Mouse (Mus musculus) adrenal gland, adult 18-20 months (tissue): ENCODE measurements at regions not wholly inside any gene's neighbourhood (a gene's known extent, or its start where the extent isn't known, plus 50 kb on each side); places are given as distances from the start of the nearest gene placed in this dataset.
"Not testable (repeated sequence)": the region's sequence is repeated elsewhere in the genome, so short reads cannot be mapped to it uniquely, and the experiment has no call there.

Experiments used
- DNase-seq, 2 experiments: peaks; one replicate each; pipeline ENCODE4 v3.0.0; 2021 to 2022; ENCODE audit warnings: low spot score in 2 of 2

DNA sequence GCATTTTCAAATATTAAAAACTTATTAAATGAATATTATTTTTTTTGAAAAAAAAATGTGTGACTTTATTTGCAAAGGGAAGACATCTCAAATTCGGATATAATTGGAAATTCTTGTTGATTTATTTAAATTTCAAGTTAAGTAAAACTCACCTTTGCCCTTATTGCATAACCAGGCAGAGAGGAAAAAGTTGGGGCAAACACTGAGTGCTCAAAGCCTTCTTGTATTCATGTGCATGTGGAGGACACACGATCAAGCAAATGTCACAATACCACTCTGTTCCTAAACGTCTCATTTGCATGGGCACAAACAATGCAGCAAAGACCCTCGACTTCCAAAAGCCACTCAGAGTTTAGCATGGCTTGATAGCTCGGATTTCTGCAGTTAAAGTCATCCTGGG is 275.1 kb downstream of the Hace1 start:
- DNase-seq: no peak

DNA sequence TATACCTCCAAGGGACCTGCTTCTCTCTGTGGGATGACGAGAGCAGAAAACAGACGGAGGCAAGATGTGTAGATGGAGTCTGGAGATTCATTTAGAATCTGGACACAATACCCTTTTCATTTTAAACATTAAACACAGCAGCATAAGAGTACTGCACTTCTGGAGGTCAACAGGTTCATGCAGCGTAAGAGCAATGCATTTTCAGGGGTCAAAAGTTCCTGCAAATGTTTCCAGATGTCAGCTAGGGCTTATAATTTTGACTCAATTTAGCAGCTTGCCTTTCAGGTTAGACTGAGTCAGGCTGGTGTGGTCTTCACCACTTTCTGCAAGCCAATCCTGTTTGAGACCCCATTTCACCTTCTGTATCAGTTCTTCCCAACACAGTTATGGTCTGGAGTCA is 277.9 kb downstream of the Hace1 start:
- no peak for DNase-seq

DNA sequence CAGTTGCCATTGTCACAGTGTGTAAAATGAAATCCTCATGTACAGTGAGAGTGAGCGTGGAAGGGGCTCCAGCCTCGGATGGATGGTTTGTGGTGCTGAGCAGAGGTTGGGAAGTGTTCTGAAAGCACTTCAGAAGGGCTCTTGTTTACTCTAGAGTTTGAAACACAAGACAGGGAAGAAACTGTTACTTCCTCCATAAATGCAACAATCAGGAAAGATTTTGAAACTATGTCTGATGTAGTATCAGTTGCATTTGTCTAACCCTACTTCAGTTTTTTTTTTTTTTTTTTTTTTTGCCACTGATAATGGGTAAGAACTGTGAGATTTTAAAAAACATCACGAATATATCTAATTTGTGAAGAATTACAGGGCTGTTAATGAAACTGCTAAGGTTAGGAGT is 281.5 kb downstream of the Hace1 start:
- DNase-seq: no peak

DNA sequence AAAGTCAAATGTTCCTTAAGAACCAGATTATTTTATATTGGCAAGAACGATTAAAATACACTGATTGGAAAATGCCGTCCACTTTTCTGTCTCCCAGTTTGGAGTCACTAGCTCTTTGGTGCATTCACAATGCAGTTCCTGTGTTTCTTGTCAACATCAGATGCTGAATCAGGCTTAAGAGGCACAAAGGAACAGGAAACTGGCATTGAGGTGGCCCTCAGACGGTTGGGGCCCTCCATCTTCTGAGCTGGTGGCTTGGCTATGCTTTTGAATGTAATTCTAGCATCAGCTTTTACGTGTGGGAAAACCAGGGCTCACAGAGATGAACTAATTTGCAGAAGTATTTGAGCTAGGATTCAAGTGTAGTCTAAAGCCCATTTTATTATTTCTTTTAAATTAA is 282.3 kb downstream of the Hace1 start:
- DNase-seq: no peak

DNA sequence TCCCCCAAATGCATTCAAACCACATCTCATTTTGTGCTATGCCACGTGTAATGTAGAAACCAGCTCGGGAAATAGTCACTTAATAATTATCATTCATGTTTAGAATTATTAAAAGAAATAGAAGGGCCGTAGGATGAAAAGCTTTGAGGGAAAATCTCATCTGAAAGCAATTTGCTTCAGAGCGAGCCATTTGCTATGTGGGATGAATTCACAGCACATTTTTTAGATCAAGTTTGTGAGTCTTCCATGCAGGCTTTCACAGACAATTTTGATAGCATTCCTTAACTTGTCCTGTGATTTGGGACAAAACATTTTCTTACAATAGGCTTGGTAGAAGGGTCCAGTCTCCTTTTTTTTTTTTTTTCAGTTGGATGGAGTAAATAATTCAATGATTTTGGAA is 283.1 kb downstream of the Hace1 start:
- DNase-seq: no peak

DNA sequence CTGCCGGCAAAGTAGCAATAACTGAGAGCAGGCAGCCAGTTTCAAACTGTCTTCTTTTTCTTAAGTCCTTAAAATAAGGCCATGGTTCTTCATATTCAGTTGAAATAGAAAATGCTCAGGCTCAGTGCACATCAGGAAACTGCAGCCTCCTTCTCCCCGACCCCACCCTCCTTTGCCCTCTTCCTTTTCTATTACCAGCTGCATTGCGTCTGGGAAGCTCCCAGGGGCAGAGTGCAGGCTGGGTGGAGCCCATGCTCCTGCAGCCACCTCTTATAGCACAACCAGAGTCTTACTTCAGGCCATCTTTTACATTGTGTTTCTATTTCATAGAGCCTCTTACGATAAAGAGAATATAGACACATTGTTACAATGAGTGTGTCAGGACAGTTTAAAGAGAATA is 288.2 kb downstream of the Hace1 start:
- no peak for DNase-seq

DNA sequence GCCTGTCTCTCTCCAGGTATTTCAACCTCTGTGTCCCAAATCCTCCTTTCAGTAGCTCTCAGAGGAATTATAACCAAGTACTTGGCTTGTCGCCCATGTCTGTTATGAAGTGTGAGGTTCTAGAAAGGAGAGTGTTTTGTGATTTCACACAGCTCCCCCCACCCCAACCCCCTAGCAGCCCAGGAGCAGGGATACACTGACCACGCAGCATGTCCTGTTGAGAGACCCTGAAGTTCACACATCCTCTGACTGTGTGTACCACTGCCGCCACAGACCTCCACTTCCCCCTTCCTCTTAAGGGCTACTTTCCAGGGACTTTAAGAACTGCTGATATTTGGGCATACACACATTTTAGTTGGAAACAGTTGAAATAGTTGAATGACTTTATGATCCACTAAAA is 289.2 kb downstream of the Hace1 start:
- DNase-seq: no peak

DNA sequence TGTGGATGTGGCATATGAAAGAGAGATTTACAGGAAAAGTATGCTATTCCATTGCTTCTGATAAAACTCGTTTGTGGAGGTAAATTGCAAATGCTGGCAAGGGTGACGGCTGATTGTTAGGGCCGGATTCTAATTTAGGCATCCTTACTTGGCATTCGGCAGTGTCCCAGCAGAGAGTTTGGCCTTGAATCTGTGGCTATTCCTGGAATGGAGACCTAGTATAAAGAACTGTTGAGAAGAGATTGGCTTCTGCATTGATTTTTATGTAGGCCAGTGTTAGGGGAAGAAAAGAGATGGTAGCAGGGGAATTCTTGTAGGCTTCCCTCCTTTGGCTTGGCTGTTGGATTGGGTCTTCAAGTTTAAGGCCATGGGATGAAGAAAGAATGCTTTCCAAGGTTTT is 293.4 kb downstream of the Hace1 start:
- DNase-seq: no peak

DNA sequence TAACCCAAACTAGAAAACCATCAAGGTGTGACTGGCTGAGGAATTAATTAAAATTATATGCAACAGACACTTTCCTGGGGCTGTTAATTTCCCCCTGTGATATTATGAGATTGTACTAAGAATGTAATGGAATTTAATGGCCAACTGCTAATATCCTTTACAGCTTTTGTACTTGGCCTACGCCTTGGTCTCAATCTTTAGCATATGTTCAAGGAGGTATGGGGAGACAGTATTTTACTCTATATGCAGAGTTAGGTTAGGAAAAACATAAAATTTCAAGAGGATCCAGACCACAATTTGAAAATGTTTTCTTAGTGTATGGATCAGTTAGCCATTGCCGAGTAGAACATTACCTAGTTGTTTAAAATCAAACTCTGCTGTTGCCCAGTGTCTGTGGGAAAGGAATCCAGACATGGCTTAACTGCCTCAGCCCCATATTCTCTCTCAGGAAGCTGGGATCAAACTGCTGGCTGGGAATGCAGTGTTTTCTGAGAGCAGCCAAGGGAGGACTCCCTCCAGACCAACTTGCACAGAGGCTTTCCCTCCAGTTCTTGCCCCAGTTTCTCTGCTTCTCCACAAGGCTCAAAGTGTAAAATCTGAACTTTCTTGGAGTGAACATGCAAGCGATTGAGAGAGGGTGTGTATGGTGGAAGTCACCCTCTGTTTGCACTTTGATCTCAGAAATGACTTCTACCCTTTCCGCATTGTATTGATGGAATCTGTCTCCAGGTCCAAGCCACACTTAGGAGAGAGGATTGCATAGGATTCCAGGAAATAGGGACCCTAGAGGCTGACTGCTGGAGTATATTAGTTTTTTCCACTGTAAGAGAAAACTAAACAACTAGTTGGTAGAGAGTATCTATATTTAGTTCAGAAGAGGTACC is 294.6 kb downstream of the Hace1 start:
- no peak for DNase-seq

DNA sequence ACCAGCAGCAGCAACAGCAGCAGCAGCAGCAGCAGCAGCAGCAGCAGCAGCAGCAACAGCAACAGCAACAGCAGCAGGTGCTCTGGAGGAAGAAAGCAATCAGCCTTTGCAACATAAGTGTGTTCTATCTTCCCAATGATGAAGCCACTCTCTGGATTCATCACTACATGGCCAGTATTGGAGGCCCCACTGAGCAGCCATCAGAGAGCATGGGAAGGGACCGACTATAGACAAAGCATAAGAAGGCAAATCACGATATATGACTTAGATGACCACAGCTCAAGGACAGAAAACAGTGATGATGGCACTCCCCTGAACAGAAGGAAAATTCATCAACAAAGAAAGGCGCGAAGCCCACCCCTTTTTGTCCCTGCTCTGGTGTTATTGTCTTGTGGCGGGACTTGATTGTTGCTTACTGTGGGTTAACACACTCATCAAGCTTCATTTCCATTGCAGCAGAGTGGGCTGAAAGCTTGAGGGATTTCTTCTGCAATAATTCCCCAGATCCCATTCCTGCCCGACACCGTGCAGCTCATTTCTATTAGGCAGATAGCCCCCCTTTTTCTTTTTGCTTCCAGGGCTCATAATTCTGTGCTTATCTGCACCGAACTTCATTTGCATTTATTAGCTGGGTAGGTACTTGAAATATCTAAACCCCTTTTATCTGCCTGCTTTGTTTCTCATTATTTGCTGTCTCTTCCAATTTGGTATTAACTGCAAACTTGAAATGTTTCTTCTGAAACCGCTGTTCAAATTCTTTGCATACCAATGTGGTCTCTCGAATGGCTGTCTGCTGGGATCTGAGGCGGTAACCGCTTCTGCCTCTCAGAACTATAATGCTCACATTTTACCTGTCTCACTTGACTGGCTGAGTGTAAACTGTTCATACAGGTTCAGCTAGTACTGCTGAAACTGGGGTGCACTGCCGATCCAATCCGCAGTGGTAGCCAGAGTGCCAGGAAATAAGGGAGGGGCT is 296.5 kb downstream of the Hace1 start:
- DNase-seq: no peak

DNA sequence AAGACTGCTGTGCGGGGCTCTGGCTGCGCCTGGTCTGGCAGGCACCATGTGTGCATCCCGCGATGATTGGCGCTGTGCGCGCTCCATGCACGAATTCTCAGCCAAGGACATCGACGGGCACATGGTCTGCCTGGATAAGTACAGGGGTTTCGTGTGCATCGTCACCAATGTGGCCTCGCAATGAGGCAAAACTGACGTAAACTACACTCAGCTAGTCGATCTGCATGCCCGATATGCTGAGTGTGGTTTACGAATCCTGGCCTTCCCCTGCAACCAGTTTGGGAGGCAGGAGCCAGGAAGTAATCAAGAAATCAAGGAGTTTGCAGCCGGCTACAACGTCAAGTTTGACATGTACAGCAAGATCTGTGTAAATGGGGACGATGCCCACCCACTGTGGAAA is 297.7 kb downstream of the Hace1 start:
- not testable (repeated sequence) for DNase-seq

DNA sequence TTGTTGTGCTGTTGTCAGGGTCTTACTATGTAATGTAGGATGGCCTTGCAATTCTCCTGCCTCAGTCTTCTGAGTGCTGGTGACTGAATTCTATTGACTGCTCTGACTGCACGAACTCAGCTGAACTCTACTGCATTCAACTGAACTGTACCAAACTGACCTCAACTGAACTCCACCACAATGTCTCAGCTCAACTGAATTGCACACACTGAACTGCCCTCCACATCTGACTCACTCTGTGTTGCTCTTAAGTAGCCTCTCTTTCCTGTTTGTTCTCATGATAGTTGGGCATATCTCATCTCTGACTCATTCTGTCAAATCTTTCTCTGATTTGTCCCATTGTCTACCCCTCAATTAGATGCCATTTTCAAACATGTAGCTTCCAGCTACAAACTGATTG is 306.1 kb downstream of the Hace1 start:
- no peak for DNase-seq

DNA sequence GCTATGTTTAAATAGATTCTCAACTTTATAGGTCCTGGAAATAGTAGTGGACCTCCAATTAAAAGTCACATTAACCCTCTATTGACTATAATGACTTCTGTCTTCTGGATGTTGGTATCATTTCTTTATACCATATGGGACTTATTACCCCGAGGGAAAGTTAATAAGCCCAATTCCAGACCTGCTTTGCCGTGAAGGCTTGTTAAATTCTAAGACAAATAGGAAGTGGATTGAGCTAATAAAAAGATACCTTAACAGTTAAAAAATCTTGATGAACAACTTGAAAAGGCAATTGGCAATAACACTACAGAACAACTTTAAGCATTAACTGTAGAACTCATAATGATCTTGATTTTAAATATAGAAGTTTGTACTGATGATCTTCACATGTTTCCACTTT is 309.0 kb downstream of the Hace1 start:
- DNase-seq: no peak

DNA sequence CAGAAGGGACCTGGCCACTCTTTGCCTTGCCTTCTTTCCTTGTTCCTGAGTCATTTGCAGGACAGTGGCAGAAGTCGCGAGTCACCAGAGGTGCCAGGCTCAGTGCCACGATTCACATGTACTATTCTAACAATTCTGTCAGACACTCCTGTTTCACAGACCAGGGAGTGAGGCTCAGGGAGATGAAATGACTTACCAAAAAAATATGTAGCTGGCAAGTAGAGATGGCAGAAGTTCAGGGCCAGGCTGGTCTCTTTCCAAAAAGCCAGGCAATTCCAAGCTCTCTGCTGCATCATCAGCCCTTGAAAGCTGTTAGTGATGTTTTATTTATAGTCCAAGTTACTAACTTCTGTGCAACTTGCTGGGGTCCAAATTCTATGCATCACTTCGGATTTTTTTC is 311.2 kb downstream of the Hace1 start:
- peak; percentile 21 to 29 for DNase-seq

DNA sequence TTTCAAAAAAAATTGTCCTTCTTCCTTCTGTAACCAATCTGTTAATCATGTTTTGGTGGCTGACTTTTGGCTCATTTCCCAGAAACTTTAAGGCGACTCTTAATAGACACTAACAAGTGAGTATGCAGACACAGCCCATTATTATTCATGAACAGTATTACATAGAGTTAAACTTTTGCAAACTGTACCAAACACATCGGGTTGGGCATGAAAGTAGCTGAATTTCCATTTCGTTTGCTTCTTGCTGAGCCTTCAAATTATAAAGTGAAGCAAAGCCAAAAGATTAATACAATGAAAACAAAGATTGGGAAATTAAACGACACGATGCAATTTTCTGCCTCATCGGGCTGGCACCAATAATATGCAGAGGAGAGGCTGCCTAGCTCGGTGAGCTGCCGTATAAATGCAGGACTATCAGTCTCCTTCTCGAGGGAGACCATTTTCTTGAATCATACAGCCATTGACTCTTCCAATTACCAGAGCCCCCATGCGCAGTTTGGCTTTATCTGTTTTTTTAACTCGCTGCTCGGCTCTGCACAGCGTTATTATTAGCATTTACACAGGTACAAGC is 311.8 kb downstream of the Hace1 start:
- no peak for DNase-seq

DNA sequence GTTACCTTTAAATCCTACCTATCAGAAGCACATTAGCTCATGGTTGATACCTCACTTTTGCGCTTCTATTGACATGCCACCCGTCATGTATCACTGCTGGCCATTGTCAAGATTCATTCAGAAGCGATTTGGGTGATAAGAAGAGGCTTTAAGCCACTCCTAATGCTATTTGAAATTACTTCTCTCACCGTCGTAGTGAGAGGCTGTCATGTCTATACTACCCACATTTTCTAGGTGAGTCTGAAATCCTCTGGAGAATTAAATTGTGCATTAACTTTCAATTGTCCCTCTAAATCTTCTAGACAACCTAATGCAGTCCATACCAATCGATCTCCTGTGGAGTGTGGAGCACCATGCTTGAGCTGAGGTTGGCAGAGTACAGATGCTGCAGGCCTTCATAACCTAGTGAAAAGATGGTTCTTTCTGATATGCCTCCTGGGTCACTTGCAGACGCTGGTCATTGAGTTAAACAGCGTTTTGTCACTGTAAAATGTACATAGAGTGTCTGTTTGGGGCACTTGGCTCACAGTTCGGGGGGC is 312.5 kb downstream of the Hace1 start:
- no peak for DNase-seq

DNA sequence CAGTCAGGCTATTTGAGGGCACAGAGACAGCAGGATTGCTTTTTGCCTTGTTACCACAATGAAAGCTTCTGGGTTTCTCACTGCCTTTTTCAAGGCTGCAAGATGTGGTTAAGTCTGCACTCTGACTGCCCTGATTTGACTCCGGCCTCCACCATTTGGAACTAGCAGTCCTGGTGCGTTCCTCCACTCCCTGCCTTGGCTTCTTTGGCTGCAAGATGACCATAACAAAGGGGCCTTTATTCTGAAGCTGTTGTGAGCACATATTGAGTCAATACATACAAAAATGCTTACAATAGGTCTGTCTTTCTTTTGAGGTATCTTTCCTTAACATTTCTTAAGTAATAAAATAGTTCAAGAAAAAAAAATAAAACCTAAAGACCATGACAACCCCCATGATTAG is 314.8 kb downstream of the Hace1 start:
- DNase-seq: no peak

DNA sequence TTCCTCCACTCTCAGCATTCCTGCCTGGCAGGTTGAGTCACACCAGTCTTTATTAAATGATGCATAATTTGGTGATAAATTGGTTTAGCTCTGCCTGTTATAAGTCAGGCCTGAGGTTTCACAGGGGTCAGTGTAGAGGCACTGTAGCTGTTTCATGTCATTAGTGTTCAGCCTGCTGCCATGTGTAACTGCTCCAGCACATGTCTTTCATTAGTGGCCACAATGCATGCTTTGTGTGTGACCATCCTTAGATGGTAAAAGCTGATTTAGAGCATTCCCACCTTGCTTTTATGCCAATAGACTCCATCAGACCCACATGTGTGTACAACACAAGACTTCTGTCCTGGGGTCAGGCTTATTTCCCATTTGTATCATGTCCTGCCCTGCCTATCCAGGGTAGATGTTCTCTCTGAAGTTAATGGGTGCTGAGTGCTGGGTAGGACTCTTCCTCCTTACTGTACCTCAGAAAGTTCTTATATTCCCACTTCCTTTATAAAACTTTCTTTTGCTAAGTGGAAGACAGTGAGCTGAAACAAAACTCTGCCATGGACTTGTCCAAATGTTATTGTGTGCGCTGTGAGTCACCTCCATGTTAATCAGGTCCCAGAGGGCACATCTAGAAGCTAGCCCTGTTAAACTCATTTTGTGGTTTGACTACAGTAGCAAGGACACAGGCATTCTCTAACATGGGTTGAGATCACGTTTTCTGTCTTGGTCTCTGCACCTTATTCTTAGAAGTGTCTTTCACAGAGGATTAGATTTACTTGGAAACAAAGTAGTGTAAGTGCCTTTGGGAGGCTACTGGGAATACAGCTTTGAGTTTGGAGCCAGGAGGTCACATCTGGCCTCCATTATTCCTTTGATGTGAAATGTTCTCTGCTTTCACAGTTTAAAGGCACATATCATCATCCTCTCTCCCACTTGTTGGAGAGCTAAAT is 316.5 kb downstream of the Hace1 start:
- DNase-seq: no peak

DNA sequence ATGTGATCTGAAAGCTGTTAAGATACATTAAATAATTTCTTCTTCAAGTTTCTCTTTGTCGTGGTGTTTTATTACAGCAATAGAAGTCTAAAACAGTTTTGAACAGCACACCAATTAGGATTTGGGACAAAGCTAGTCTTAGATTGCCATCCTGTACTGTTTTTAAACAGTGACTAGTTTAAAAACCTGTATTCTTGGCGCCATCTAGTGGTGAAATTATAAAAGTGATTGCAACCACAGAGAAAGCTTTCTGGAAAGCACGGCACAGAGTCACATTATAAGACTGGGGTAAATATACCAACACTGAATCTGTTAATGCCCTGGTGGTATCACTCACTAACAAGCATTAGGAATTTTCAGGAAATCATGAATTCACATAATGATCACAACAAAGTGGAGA is 339.3 kb downstream of the Hace1 start:
- no peak for DNase-seq

DNA sequence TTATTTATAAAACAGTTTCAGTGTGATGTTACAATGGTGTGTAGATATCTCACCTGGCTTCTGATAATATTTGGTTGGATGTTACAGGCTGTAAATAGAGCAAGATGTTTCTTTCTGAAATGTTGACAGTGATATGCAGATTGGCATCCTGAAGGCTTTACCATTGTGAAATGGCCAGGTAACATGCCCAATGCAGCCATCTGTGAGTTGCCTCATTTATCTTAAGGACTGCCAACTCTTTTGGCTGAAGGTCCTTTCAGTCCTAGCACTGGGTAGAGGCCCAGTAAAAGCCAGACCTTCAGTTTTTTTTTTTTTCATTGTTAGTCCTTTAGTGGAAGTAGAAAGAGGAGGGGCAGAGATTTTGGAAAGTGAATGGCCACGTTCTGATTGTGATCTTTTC is 348.1 kb downstream of the Hace1 start:
- no peak for DNase-seq
